Mouse (Mus musculus): ENCODE data around the gene Gli3.

Gli3 gene

GRCm38 (mm10) chr13:15550731-15551130 lies 87.7 kb downstream of the Gli3 start:
- no peak for DNase-seq (ENCODE audit: low spot score)

GRCm38 (mm10) chr13:15552009-15552408 lies 89.0 kb downstream of the Gli3 start:
- DNase-seq (ENCODE audit: low spot score): no peak

- DNase-seq (ENCODE audit: low spot score): no peak
Measured at GRCm38 (mm10) chr13:15556646-15557098, 93.6 kb downstream of the Gli3 start.

GRCm38 (mm10) chr13:15561441-15561840 lies 98.4 kb downstream of the Gli3 start:
- DNase-seq (ENCODE audit: low spot score): no peak

GRCm38 (mm10) chr13:15570908-15571568 lies 108.0 kb downstream of the Gli3 start:
- no peak for DNase-seq (ENCODE audit: low spot score)

GRCm38 (mm10) chr13:15577133-15577917 lies 114.3 kb downstream of the Gli3 start:
- no peak for DNase-seq (ENCODE audit: low spot score)

GRCm38 (mm10) chr13:15580458-15580857 lies 117.4 kb downstream of the Gli3 start:
- DNase-seq (ENCODE audit: low spot score): no peak

- no peak for DNase-seq (ENCODE audit: low spot score)
Measured at GRCm38 (mm10) chr13:15585941-15586340, 122.9 kb downstream of the Gli3 start.

- no peak for DNase-seq (ENCODE audit: low spot score)
Measured at GRCm38 (mm10) chr13:15588278-15589272, 125.5 kb downstream of the Gli3 start.

- no peak for DNase-seq (ENCODE audit: low spot score)
Measured at GRCm38 (mm10) chr13:15590326-15590933, 127.4 kb downstream of the Gli3 start.

GRCm38 (mm10) chr13:15596667-15597066 lies 133.6 kb downstream of the Gli3 start:
- no peak for DNase-seq (ENCODE audit: low spot score)

- no peak for DNase-seq (ENCODE audit: low spot score)
Measured at GRCm38 (mm10) chr13:15599741-15600140, 136.7 kb downstream of the Gli3 start.

GRCm38 (mm10) chr13:15602161-15602560 lies 139.1 kb downstream of the Gli3 start:
- no peak for DNase-seq (ENCODE audit: low spot score)

- no peak for DNase-seq (ENCODE audit: low spot score)
Measured at GRCm38 (mm10) chr13:15602677-15603221, 139.7 kb downstream of the Gli3 start.

GRCm38 (mm10) chr13:15604074-15604473 lies 141.0 kb downstream of the Gli3 start:
- DNase-seq (ENCODE audit: low spot score): no peak

- no peak for DNase-seq (ENCODE audit: low spot score)
Measured at GRCm38 (mm10) chr13:15617423-15617822, 154.4 kb downstream of the Gli3 start.

GRCm38 (mm10) chr13:15618051-15618692 lies 155.1 kb downstream of the Gli3 start:
- no peak for DNase-seq (ENCODE audit: low spot score)

GRCm38 (mm10) chr13:15621009-15621408 lies 158.0 kb downstream of the Gli3 start:
- no peak for DNase-seq (ENCODE audit: low spot score)

GRCm38 (mm10) chr13:15624490-15625353 lies 161.7 kb downstream of the Gli3 start:
- DNase-seq (ENCODE audit: low spot score): no peak

- no peak for DNase-seq (ENCODE audit: low spot score)
Measured at GRCm38 (mm10) chr13:15641548-15641947, 178.5 kb downstream of the Gli3 start.
